Mouse (Mus musculus) megakaryocyte, embryonic 14.5 days (primary cell): ENCODE data around the gene Elk3.

Experiments
- FLI1 ChIP-seq: IDR thresholded peaks from 2 replicates; pipeline ENCODE4 v1.6.1; 2012; ENCODE audit warnings: low read length, inconsistent platforms, mixed read lengths
- GATA1 ChIP-seq: IDR thresholded peaks from 3 replicates; pipeline ENCODE4 v1.6.1; 2012; ENCODE audit warnings: mixed read lengths, low read length, inconsistent platforms, borderline replicate concordance

DNA sequence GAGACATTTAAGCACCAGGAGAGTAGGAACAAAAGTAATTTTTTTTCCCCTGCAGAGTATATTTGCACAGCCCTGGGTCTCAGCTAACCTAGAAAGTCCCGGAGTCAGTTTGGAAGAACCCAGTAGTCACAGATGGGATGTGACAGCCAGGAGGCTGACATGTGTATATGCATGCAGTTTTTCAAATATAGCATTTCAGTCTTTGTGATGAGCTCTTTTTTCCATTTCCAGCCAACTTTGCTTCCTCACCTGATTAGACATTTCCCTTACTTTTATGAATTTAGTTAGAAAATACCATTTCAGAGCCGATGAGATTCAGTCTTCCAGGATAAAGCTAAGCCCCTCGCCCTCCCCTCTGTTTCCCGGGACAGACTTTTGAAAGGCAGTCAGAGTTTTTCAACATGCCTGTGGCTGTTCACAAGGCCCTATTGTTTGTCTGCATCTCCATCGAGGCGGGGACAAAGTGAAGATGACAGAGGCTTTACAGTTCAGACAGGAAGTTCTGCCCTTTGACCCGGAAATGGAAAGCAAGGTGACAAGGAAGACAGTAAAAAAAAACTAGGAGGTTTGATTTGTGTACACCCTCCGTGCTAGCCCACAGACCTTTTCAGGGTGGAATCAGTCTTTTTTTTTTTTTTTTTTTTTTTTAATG lies 44.5 kb upstream of the Elk3 start:
- no peak for TF ChIP-seq FLI1
- TF ChIP-seq GATA1: no peak
